ENCODE assay signal across 18 mouse cellular contexts in the genomic region with DNA sequence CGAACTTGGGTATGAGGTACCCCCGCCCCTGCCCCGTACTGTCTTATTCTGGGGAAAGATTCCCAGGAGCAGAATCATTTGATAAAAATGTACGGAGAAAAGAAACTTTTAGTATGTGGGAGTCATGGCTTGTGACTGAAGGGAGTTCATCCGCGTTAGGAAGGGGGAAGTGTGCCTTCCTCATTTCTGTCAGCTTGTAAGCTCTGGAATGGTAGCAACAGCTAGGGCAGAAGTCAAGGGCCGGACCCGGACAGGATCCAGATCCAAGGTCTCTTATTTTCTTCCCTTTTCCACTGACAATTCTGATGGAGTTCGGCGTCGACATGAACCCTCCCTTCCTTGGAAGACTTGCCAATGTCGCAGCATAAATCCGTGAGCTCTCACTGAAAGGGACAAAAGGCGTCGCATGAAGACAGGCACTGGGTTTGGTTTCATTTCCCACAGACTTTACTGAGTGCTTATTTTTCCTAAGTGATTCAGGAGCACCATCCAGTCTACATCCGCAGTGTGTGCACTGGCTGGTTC.
DNase-seq lines count a peak whose midpoint lies in the region; ATAC-seq lines count a peak whose summit lies in the region.
"Had no signal": no experiment of that assay in that cellular context is flagged by ENCODE, and none has a peak within 500 bp of the region (broad histone marks: within the 10 kb centered on the region; RNA-seq: fewer than 3 reads in every experiment).

No protein-coding gene starts in this region.

- no peaks in the 10 kb centered on the region for H3K36me3 ChIP-seq in heart, embryonic 16.5 days (ENCODE audit: control insufficient read depth, insufficient read depth)
- no peaks in the 10 kb centered on the region for H3K36me3 ChIP-seq in heart, embryonic 12.5 days
- H3K36me3 ChIP-seq: lung, embryonic 15.5 days; neural tube, embryonic 13.5 days had no signal

- no peak overlapping the region for H3K9ac ChIP-seq in heart, embryonic 16.5 days (ENCODE audit: low read length)
- no peak overlapping the region for H3K9ac ChIP-seq in heart, embryonic 12.5 days
- H3K9ac ChIP-seq: lung, embryonic 15.5 days; neural tube, embryonic 13.5 days had no signal

- peak; percentile 26 for DNase-seq in adrenal gland, postnatal 14 days
- no peak for DNase-seq in adrenal gland, adult 8-10 months
- DNase-seq in lung, postnatal 36 days = peak; percentile 51
- DNase-seq in lung, postnatal 14 days = no peak
- peak; percentile 20 to 34 for DNase-seq in monocyte, adult 2 months (ENCODE audit: low read depth in 1 of 2, low spot score in 2 of 2)
- no peak for DNase-seq in testis, postnatal 14 days (ENCODE audit: low spot score)
- DNase-seq: adrenal gland, postnatal 25 days; cerebellum, adult 9-11 months; gastrocnemius, postnatal 25 days; thymus, adult 2 months had no signal

- ATAC-seq in heart, embryonic 16.5 days (replicated peaks; ENCODE audit: extremely low read depth, insufficient read depth, low FRiP score) = no peak
- no peak for ATAC-seq in heart, embryonic 12.5 days (ENCODE audit: insufficient number of reproducible peaks, low FRiP score)
- ATAC-seq: hindbrain, embryonic 16.5 days; intestine, postnatal 0 days had no signal

- peak overlapping the region; percentile 31; the same call in 1 of the 2 replicates for H3K27ac ChIP-seq in heart, embryonic 16.5 days (ENCODE audit: low read length)
- H3K27ac ChIP-seq in heart, embryonic 12.5 days (ENCODE audit: poor library complexity, severe bottlenecking) = no peak overlapping the region; the same call in 1 of the 2 replicates
- H3K27ac ChIP-seq: layer of hippocampus, adult 2 months; lung, embryonic 15.5 days; neural tube, embryonic 13.5 days had no signal

- WGBS in heart, embryonic 16.5 days = 67% methylated on average over 16 of the region's 16 CpGs
- 62% methylated on average over 16 of the region's 16 CpGs for WGBS in heart, embryonic 12.5 days

- H3K9me3 ChIP-seq in heart, embryonic 16.5 days (replicated peaks; ENCODE audit: control insufficient read depth, low read length) = no peaks in the 10 kb centered on the region
- H3K9me3 ChIP-seq in heart, embryonic 12.5 days (replicated peaks) = no peaks in the 10 kb centered on the region
- H3K9me3 ChIP-seq: lung, embryonic 15.5 days; neural tube, embryonic 13.5 days had no signal

- no peak overlapping the region for H3K4me2 ChIP-seq in heart, embryonic 16.5 days (ENCODE audit: low read depth, low read length)
- no peak overlapping the region for H3K4me2 ChIP-seq in heart, embryonic 12.5 days
- H3K4me2 ChIP-seq: liver, embryonic 11.5 days; lung, embryonic 15.5 days; neural tube, embryonic 13.5 days had no signal

- H3K27me3 ChIP-seq in heart, embryonic 16.5 days (ENCODE audit: control insufficient read depth, insufficient read depth, low read length) = no peaks in the 10 kb centered on the region
- H3K27me3 ChIP-seq in heart, embryonic 12.5 days (replicated peaks) = no peaks in the 10 kb centered on the region
- H3K27me3 ChIP-seq: lung, embryonic 15.5 days; neural tube, embryonic 13.5 days had no signal

- H3K4me1 ChIP-seq in heart, embryonic 16.5 days (ENCODE audit: control insufficient read depth, insufficient read depth, low read length) = peaks cover 9% of the 10 kb centered on the region
- peaks cover 14% of the 10 kb centered on the region for H3K4me1 ChIP-seq in heart, embryonic 12.5 days (replicated peaks)

- H3K4me3 ChIP-seq in heart, embryonic 16.5 days (ENCODE audit: low read length) = no peak overlapping the region
- H3K4me3 ChIP-seq in heart, embryonic 12.5 days = no peak overlapping the region
- H3K4me3 ChIP-seq: layer of hippocampus, adult 2 months; lung, embryonic 15.5 days; neural tube, embryonic 13.5 days had no signal

Comparison
In these comparisons a context has a peak if more than half of its experiments do, and no peak if none do; other contexts are left out.
1. DNase-seq: peak in adrenal gland, postnatal 14 days (single experiment), lung, postnatal 36 days (single experiment) and monocyte, adult 2 months (2 of 2); none in adrenal gland, adult 8-10 months (single experiment), lung, postnatal 14 days (single experiment) and testis, postnatal 14 days (single experiment).